Mouse (Mus musculus): ENCODE data around the gene Gm34653. TPM values are rescaled to one million over a fixed set of nuclear protein-coding genes. Genes with fewer than 3 reads are reported as not detected.
A peak's percentile ranks its signal among the peaks of the same experiment; 100 is the strongest.

Gm34653 gene
- polyA plus RNA-seq, 1 experiment from 2014 or later, result not detected

GRCm38 (mm10) chr2:34869680-34870079 lies 36.9 kb downstream of the Gm34653 start:
- Histone ChIP-seq H3K27ac (no peak overlapping the region), H3K4me3 (peak overlapping the region; percentile 88), H3K36me3 (peaks cover 15% of the 10 kb centered on the region), H3K27me3 (peaks cover 25% of the 10 kb centered on the region), H3K4me2 (peak overlapping the region; percentile 66), H3K4me1 (replicated peaks) (peaks cover 39% of the 10 kb centered on the region), H3K9me3 (no peaks in the 10 kb centered on the region), H3K9ac (peak overlapping the region; percentile 62)
- WGBS, result 38% methylated on average over 5 of the region's 5 CpGs
- no peak for ATAC-seq (ENCODE audit: low FRiP score)

GRCm38 (mm10) chr2:34870520-34871474 lies 38.0 kb downstream of the Gm34653 start:
- Histone ChIP-seq H3K4me1 (replicated peaks) (peaks cover 39% of the 10 kb centered on the region), H3K27me3 (peaks cover 33% of the 10 kb centered on the region), H3K9me3 (no peaks in the 10 kb centered on the region), H3K9ac (peak overlapping the region; percentile 94), H3K27ac (peak overlapping the region; percentile 95), H3K4me2 (peak overlapping the region; percentile 66), H3K4me3 (peak overlapping the region; percentile 88), H3K36me3 (peaks cover 4% of the 10 kb centered on the region)
- WGBS, result under 1% methylated on average over 67 of the region's 67 CpGs
- ATAC-seq (ENCODE audit: low FRiP score), result peak; percentile 99

GRCm38 (mm10) chr2:34874271-34874670 lies 41.5 kb downstream of the Gm34653 start, which contains the start of gene Cutal:
Cutal (plus strand) TSS chr2:34874396.
- H3K27ac ChIP-seq, result no peak within 1 kb of the TSS
- WGBS, result 3% methylated on average over 14 of the region's 14 CpGs
- H3K9ac ChIP-seq, result peak within 1 kb of the TSS; percentile 19; the same call in 1 of the 2 replicates

GRCm38 (mm10) chr2:34874816-34875345 lies 42.1 kb downstream of the Gm34653 start, which contains the start of gene Psmd5:
Psmd5 (minus strand) TSS chr2:34874968.
- H3K4me3 ChIP-seq, result no peak within 1 kb of the TSS
- 12% methylated on average over 8 of the region's 8 CpGs for WGBS
- H3K9me3 ChIP-seq, result no peaks in the 10 kb centered on the region
- H3K4me1 ChIP-seq (replicated peaks), result peaks cover 13% of the 10 kb centered on the region
- H3K9ac ChIP-seq, result peak within 1 kb of the TSS; percentile 19; the same call in 1 of the 2 replicates
- peak within 1 kb of the TSS; percentile 16; the same call in 1 of the 2 replicates for H3K4me2 ChIP-seq
- ATAC-seq (ENCODE audit: low FRiP score), result no peak
- H3K27ac ChIP-seq, result no peak within 1 kb of the TSS
- no peaks in the 10 kb centered on the region for H3K36me3 ChIP-seq
- H3K27me3 ChIP-seq, result peaks cover 51% of the 10 kb centered on the region

More at GRCm38 (mm10) chr2:34874271-34874670, 41.5 kb downstream of the Gm34653 start, which contains the start of gene Cutal:
- H3K4me1 ChIP-seq (replicated peaks), result peaks cover 19% of the 10 kb centered on the region
- H3K9me3 ChIP-seq, result no peaks in the 10 kb centered on the region
- H3K27me3 ChIP-seq, result peaks cover 51% of the 10 kb centered on the region
- no peak within 1 kb of the TSS for H3K4me3 ChIP-seq
- ATAC-seq (ENCODE audit: low FRiP score), result no peak
- H3K36me3 ChIP-seq, result no peaks in the 10 kb centered on the region
- peak within 1 kb of the TSS; percentile 16; the same call in 1 of the 2 replicates for H3K4me2 ChIP-seq

- no peaks in the 10 kb centered on the region for H3K9me3 ChIP-seq
- no peak for ATAC-seq (ENCODE audit: low FRiP score)
- no peak overlapping the region for H3K9ac ChIP-seq
- H3K4me1 ChIP-seq (replicated peaks), result no peaks in the 10 kb centered on the region
- 89% methylated on average over 10 of the region's 10 CpGs for WGBS
- no peak overlapping the region for H3K4me2 ChIP-seq
- H3K27ac ChIP-seq, result no peak overlapping the region
- H3K27me3 ChIP-seq, result peaks cover 32% of the 10 kb centered on the region
- no peaks in the 10 kb centered on the region for H3K36me3 ChIP-seq
- no peak overlapping the region for H3K4me3 ChIP-seq
Observed at GRCm38 (mm10) chr2:34880054-34880453, 47.2 kb downstream of the Gm34653 start.

- no peak for ATAC-seq (ENCODE audit: low FRiP score)
- Histone ChIP-seq H3K4me1 (replicated peaks) (no peaks in the 10 kb centered on the region), H3K27ac (no peak overlapping the region), H3K9ac (no peak overlapping the region), H3K4me2 (no peak overlapping the region), H3K4me3 (no peak overlapping the region), H3K36me3 (no peaks in the 10 kb centered on the region), H3K9me3 (no peaks in the 10 kb centered on the region), H3K27me3 (peaks cover 19% of the 10 kb centered on the region)
- 94% methylated on average over 2 of the region's 2 CpGs for WGBS
Observed at GRCm38 (mm10) chr2:34882757-34883156, 50.0 kb downstream of the Gm34653 start.

- no peak overlapping the region for H3K4me3 ChIP-seq
- no peak overlapping the region for H3K4me2 ChIP-seq
- H3K27ac ChIP-seq, result no peak overlapping the region
- H3K27me3 ChIP-seq, result peaks cover 17% of the 10 kb centered on the region
- no peaks in the 10 kb centered on the region for H3K9me3 ChIP-seq
- H3K4me1 ChIP-seq (replicated peaks), result no peaks in the 10 kb centered on the region
- WGBS, result 74% methylated on average over 5 of the region's 5 CpGs
- H3K36me3 ChIP-seq, result no peaks in the 10 kb centered on the region
- no peak for ATAC-seq (ENCODE audit: low FRiP score)
- H3K9ac ChIP-seq, result no peak overlapping the region
Observed at GRCm38 (mm10) chr2:34883190-34883589, 50.4 kb downstream of the Gm34653 start.

- Histone ChIP-seq H3K4me1 (replicated peaks) (no peaks in the 10 kb centered on the region), H3K27me3 (peaks cover 13% of the 10 kb centered on the region), H3K4me2 (no peak overlapping the region), H3K4me3 (no peak overlapping the region), H3K9me3 (no peaks in the 10 kb centered on the region), H3K27ac (no peak overlapping the region), H3K9ac (no peak overlapping the region), H3K36me3 (no peaks in the 10 kb centered on the region)
- no peak for ATAC-seq (ENCODE audit: low FRiP score)
- 63% methylated on average over 2 of the region's 2 CpGs for WGBS
Observed at GRCm38 (mm10) chr2:34884186-34884585, 51.4 kb downstream of the Gm34653 start.

Other genes with a start within 250 kb of the Gm34653 start
- gene Gapvd1, start 77.8 kb upstream of the Gm34653 start, polyA plus RNA-seq (2015; fragmentation: Nextera tagmentation; extraction: Ambion mirVana), result 122 and 129 TPM in 2 replicates
- gene Hspa5, start 61.0 kb upstream of the Gm34653 start, polyA plus RNA-seq (2015; fragmentation: Nextera tagmentation; extraction: Ambion mirVana), result 438 and 458 TPM in 2 replicates
- gene Rabepk, start 33.1 kb upstream of the Gm34653 start, polyA plus RNA-seq (2015; fragmentation: Nextera tagmentation; extraction: Ambion mirVana), result 28.2 TPM in 2 replicates
- gene Fbxw2, start 6.7 kb upstream of the Gm34653 start, polyA plus RNA-seq (2015; fragmentation: Nextera tagmentation; extraction: Ambion mirVana), result 83.1 and 83.8 TPM in 2 replicates
- gene Cutal, start 41.4 kb downstream of the Gm34653 start, polyA plus RNA-seq (2015; fragmentation: Nextera tagmentation; extraction: Ambion mirVana), result not detected in 2 replicates
- gene Psmd5, start 42.0 kb downstream of the Gm34653 start, polyA plus RNA-seq (2015; fragmentation: Nextera tagmentation; extraction: Ambion mirVana), result 95.6 and 105 TPM in 2 replicates
- 1.1 and 1.3 TPM in 2 replicates for gene Phf19, start 81.0 kb downstream of the Gm34653 start, polyA plus RNA-seq (2015; fragmentation: Nextera tagmentation; extraction: Ambion mirVana)
- 0.73 and 1.9 TPM in 2 replicates for gene Traf1, start 128.8 kb downstream of the Gm34653 start, polyA plus RNA-seq (2015; fragmentation: Nextera tagmentation; extraction: Ambion mirVana)
- 0.40 and 0.47 TPM in 2 replicates for gene Hc, start 228.4 kb downstream of the Gm34653 start, polyA plus RNA-seq (2015; fragmentation: Nextera tagmentation; extraction: Ambion mirVana)

All from hindbrain, embryonic 13.5 days (tissue).